Mouse (Mus musculus) thymus, postnatal 14 days (tissue): ENCODE measurements around the gene Il15ra.

ENCODE experiments used
- DNase-seq: peaks from one replicate; pipeline ENCODE4 v3.0.0; 2021

Gene Il15ra

GRCm38 (mm10) chr2:11710101-11710500 is 5.0 kb downstream of the Il15ra start:
- DNase-seq, result peak; percentile 58

- no peak for DNase-seq
These were observed 7.4 kb downstream of the Il15ra start for GRCm38 (mm10) chr2:11712483-11712990.

- DNase-seq, result no peak
These were observed 7.9 kb downstream of the Il15ra start for GRCm38 (mm10) chr2:11713021-11713420.

GRCm38 (mm10) chr2:11714535-11714934 is 9.4 kb downstream of the Il15ra start:
- no peak for DNase-seq

GRCm38 (mm10) chr2:11718573-11718972 is 13.5 kb downstream of the Il15ra start:
- no peak for DNase-seq

- DNase-seq, result no peak
These were observed 17.5 kb downstream of the Il15ra start for GRCm38 (mm10) chr2:11722564-11722963.

GRCm38 (mm10) chr2:11727574-11727973 is 22.5 kb downstream of the Il15ra start:
- no peak for DNase-seq

- no peak for DNase-seq
These were observed 24.0 kb downstream of the Il15ra start for GRCm38 (mm10) chr2:11729091-11729490.

- DNase-seq, result no peak
These were observed 27.9 kb downstream of the Il15ra start for GRCm38 (mm10) chr2:11732978-11733377.

- DNase-seq, result no peak
These were observed 30.8 kb downstream of the Il15ra start for GRCm38 (mm10) chr2:11735853-11736252.

GRCm38 (mm10) chr2:11738794-11739193 is 33.7 kb downstream of the Il15ra start:
- no peak for DNase-seq

GRCm38 (mm10) chr2:11739516-11740051 is 34.5 kb downstream of the Il15ra start:
- DNase-seq, result no peak

- no peak for DNase-seq
These were observed 57.5 kb downstream of the Il15ra start for GRCm38 (mm10) chr2:11762541-11762940.

GRCm38 (mm10) chr2:11765694-11766093 is 60.6 kb downstream of the Il15ra start:
- DNase-seq, result no peak

- DNase-seq, result no peak
These were observed 61.5 kb downstream of the Il15ra start for GRCm38 (mm10) chr2:11766485-11767160.

- DNase-seq, result no peak
These were observed 62.1 kb downstream of the Il15ra start for GRCm38 (mm10) chr2:11767161-11767545.

GRCm38 (mm10) chr2:11771701-11772100 is 66.6 kb downstream of the Il15ra start:
- DNase-seq, result no peak

- DNase-seq, result no peak
These were observed 67.3 kb downstream of the Il15ra start for GRCm38 (mm10) chr2:11772401-11772800.

- DNase-seq, result no peak
These were observed 69.3 kb downstream of the Il15ra start for GRCm38 (mm10) chr2:11774426-11774825.

GRCm38 (mm10) chr2:11775121-11775520 is 70.0 kb downstream of the Il15ra start:
- DNase-seq, result no peak

- DNase-seq, result no peak
These were observed 71.3 kb downstream of the Il15ra start for GRCm38 (mm10) chr2:11776415-11776814.

- peak; percentile 100 for DNase-seq
These were observed 72.3 kb downstream of the Il15ra start, which contains the start of the genes Fbh1 and Ankrd16 for GRCm38 (mm10) chr2:11777091-11778068. Gene Fbh1 (minus strand): TSS chr2:11777582. Gene Ankrd16 (plus strand): TSS chr2:11777876.

- peak; percentile 89 for DNase-seq
These were observed 73.2 kb downstream of the Il15ra start for GRCm38 (mm10) chr2:11778087-11778823.
